8 mouse cellular contexts compared by ENCODE assay signal in genomic region chr3:89320581-89321182, GRCm38 (mm10). TPM values are rescaled to one million over a fixed set of nuclear protein-coding genes. Genes with fewer than 3 reads are reported as not detected.
A peak's percentile ranks its signal among the peaks of the same experiment; 100 is the strongest.
DNase-seq lines count a peak whose midpoint lies in the region; ATAC-seq and TF ChIP-seq lines count a peak whose summit lies in the region.

No protein-coding gene starts in this region.

- no peaks in the 10 kb centered on the region for H3K4me1 ChIP-seq in ES-Bruce4 (ENCODE audit: control insufficient read depth, insufficient read depth, low read length)
- peaks cover 62% of the 10 kb centered on the region for H3K4me1 ChIP-seq in embryonic facial prominence, embryonic 13.5 days
- H3K4me1 ChIP-seq in intestine, embryonic 16.5 days (ENCODE audit: control insufficient read depth, insufficient read depth, low read length), result peaks cover 48% of the 10 kb centered on the region
- peaks cover 36% of the 10 kb centered on the region for H3K4me1 ChIP-seq in liver, postnatal 0 days (ENCODE audit: insufficient read depth)
- peaks cover 48% of the 10 kb centered on the region for H3K4me1 ChIP-seq in stomach, embryonic 14.5 days (ENCODE audit: control insufficient read depth, insufficient read depth, low read length)

- under 1% methylated on average over 41 of the region's 41 CpGs for WGBS in embryonic facial prominence, embryonic 13.5 days
- whole genome bisulfite sequencing in intestine, embryonic 16.5 days, result under 1% methylated on average over 40 of the region's 41 CpGs
- 1% methylated on average over 33 of the region's 41 CpGs for WGBS in liver, postnatal 0 days (ENCODE audit: insufficient replicate concordance)
- under 1% methylated on average over 36 of the region's 41 CpGs for WGBS in stomach, embryonic 14.5 days

- H3K4me2 ChIP-seq in embryonic facial prominence, embryonic 13.5 days, result peak overlapping the region; percentile 92
- H3K4me2 ChIP-seq in intestine, embryonic 16.5 days (ENCODE audit: low read depth, low read length), result peak overlapping the region; percentile 98
- peak overlapping the region; percentile 44 for H3K4me2 ChIP-seq in liver, postnatal 0 days (ENCODE audit: low read depth, low read length)
- H3K4me2 ChIP-seq in stomach, embryonic 14.5 days (replicated peaks; ENCODE audit: low read depth, low read length), result peak overlapping the region; percentile 89

- DNase-seq in frontal cortex, postnatal 14 days (ENCODE audit: low spot score in 2 of 2), result peak; percentile 55 to 67
- DNase-seq in frontal cortex, postnatal 25 days (ENCODE audit: low spot score in 2 of 2), result no peak
- no peak for DNase-seq in liver, postnatal 0 days
- no peak for DNase-seq in spleen, postnatal 14 days (ENCODE audit: low spot score in 2 of 2)

- H3K9me3 ChIP-seq in ES-Bruce4 (replicated peaks; ENCODE audit: control insufficient read depth, insufficient read depth, low read length, poor library complexity, severe bottlenecking), result no peaks in the 10 kb centered on the region
- no peaks in the 10 kb centered on the region for H3K9me3 ChIP-seq in embryonic facial prominence, embryonic 13.5 days
- H3K9me3 ChIP-seq in intestine, embryonic 16.5 days (ENCODE audit: control insufficient read depth, low read length), result no peaks in the 10 kb centered on the region
- no peaks in the 10 kb centered on the region for H3K9me3 ChIP-seq in liver, postnatal 0 days (ENCODE audit: low read length)
- H3K9me3 ChIP-seq in stomach, embryonic 14.5 days (ENCODE audit: control insufficient read depth, low read depth, low read length), result no peaks in the 10 kb centered on the region

- peak overlapping the region; percentile 30 for H3K9ac ChIP-seq in ES-Bruce4 (ENCODE audit: low read depth, poor library complexity, severe bottlenecking)
- peak overlapping the region; percentile 77 for H3K9ac ChIP-seq in embryonic facial prominence, embryonic 13.5 days
- H3K9ac ChIP-seq in intestine, embryonic 16.5 days (ENCODE audit: low read depth, low read length), result peak overlapping the region; percentile 70
- H3K9ac ChIP-seq in liver, postnatal 0 days (replicated peaks), result no peak overlapping the region
- H3K9ac ChIP-seq in stomach, embryonic 14.5 days (replicated peaks; ENCODE audit: low read depth, low read length), result peak overlapping the region; percentile 37; the same call in 1 of the 2 replicates

- peak overlapping the region; percentile 62 for H3K4me3 ChIP-seq in ES-Bruce4 (ENCODE audit: low read depth, low read length)
- H3K4me3 ChIP-seq in embryonic facial prominence, embryonic 13.5 days, result peak overlapping the region; percentile 72
- peak overlapping the region; percentile 64 for H3K4me3 ChIP-seq in intestine, embryonic 16.5 days (ENCODE audit: low read length)
- peak overlapping the region; percentile 11; the same call in 1 of the 2 replicates for H3K4me3 ChIP-seq in liver, postnatal 0 days (ENCODE audit: low read depth, low read length)
- H3K4me3 ChIP-seq in stomach, embryonic 14.5 days (ENCODE audit: low read depth, low read length), result peak overlapping the region; percentile 52

- no peaks in the 10 kb centered on the region for H3K36me3 ChIP-seq in ES-Bruce4 (ENCODE audit: control insufficient read depth, insufficient read depth, low read length, poor library complexity, severe bottlenecking)
- no peaks in the 10 kb centered on the region for H3K36me3 ChIP-seq in embryonic facial prominence, embryonic 13.5 days
- no peaks in the 10 kb centered on the region for H3K36me3 ChIP-seq in intestine, embryonic 16.5 days (ENCODE audit: control insufficient read depth, insufficient read depth, low read length)
- no peaks in the 10 kb centered on the region for H3K36me3 ChIP-seq in liver, postnatal 0 days (replicated peaks; ENCODE audit: insufficient read depth, low read length)
- no peaks in the 10 kb centered on the region for H3K36me3 ChIP-seq in stomach, embryonic 14.5 days (ENCODE audit: control insufficient read depth, insufficient read depth, low read length)

- ATAC-seq in embryonic facial prominence, embryonic 13.5 days (ENCODE audit: insufficient number of reproducible peaks, insufficient read depth, low FRiP score, low TSS enrichment, low read depth), result peak; percentile 4; the same call in 1 of the 2 replicates
- ATAC-seq in intestine, embryonic 16.5 days, result peak; percentile 18; the same call in 1 of the 2 replicates
- no peak for ATAC-seq in liver, postnatal 0 days
- no peak for ATAC-seq in stomach, embryonic 14.5 days (ENCODE audit: insufficient number of reproducible peaks, insufficient read depth, low FRiP score, low read depth)

- peaks cover 17% of the 10 kb centered on the region for H3K27me3 ChIP-seq in ES-Bruce4 (ENCODE audit: control insufficient read depth, insufficient read depth, low read length, poor library complexity, severe bottlenecking)
- peaks cover 56% of the 10 kb centered on the region for H3K27me3 ChIP-seq in embryonic facial prominence, embryonic 13.5 days
- H3K27me3 ChIP-seq in intestine, embryonic 16.5 days (replicated peaks; ENCODE audit: control insufficient read depth, insufficient read depth, low read length), result peaks cover 30% of the 10 kb centered on the region; the same call in 1 of the 2 replicates
- H3K27me3 ChIP-seq in liver, postnatal 0 days (ENCODE audit: insufficient read depth, low read length), result peaks cover 84% of the 10 kb centered on the region
- H3K27me3 ChIP-seq in stomach, embryonic 14.5 days (ENCODE audit: control insufficient read depth, insufficient read depth, low read length), result peaks cover 15% of the 10 kb centered on the region; the same call in 1 of the 2 replicates

- TF ChIP-seq POLR2A in ES-Bruce4 (IDR thresholded peaks at IDR 0.05; ENCODE audit: insufficient read depth, low read length), result no peak

- TF ChIP-seq EP300 in ES-Bruce4 (IDR thresholded peaks at IDR 0.05; ENCODE audit: insufficient read depth, low read depth, low read length), result no peak
- TF ChIP-seq EP300 in liver, postnatal 0 days (IDR thresholded peaks at IDR 0.05; ENCODE audit: low read depth), result no peak

- no peak overlapping the region for H3K27ac ChIP-seq in ES-Bruce4 (ENCODE audit: insufficient read depth, low read length)
- no peak overlapping the region for H3K27ac ChIP-seq in embryonic facial prominence, embryonic 13.5 days
- no peak overlapping the region for H3K27ac ChIP-seq in intestine, embryonic 16.5 days (ENCODE audit: low read length)
- H3K27ac ChIP-seq in liver, postnatal 0 days (ENCODE audit: low read depth), result no peak overlapping the region
- 0 out of 2 replicates have a peak overlapping the region, but pooled peaks have one; percentile 27 for H3K27ac ChIP-seq in stomach, embryonic 14.5 days (ENCODE audit: low read length)

- no peak for TF ChIP-seq CTCF in ES-Bruce4 (IDR thresholded peaks at IDR 0.05; ENCODE audit: low read depth, low read length)
- no peak for TF ChIP-seq CTCF in liver, postnatal 0 days (IDR thresholded peaks at IDR 0.05; ENCODE audit: low read depth)

RNA-seq across cellular contexts. Expression of gene Efna3, which starts 2.1 kb away (rescaled TPM):
- polyA plus RNA-seq in ES-Bruce4 (2011; ENCODE audit: insufficient read depth, insufficient read length, low read depth, missing spikeins), result 17.2 and 18.9 TPM in 2 replicates
- polyA plus RNA-seq in embryonic facial prominence, embryonic 13.5 days (2015; fragmentation: Nextera tagmentation; extraction: Ambion mirVana), result 22.6 and 26.6 TPM in 2 replicates
- 5.9 and 7.5 TPM in 2 replicates for polyA plus RNA-seq in intestine, embryonic 16.5 days (2015; fragmentation: Nextera tagmentation; extraction: Ambion mirVana)
- not detected in 2 replicates for polyA plus RNA-seq in liver, postnatal 0 days (2015; fragmentation: Nextera tagmentation; extraction: Ambion mirVana)
- 10.9 and 11.6 TPM in 2 replicates for polyA plus RNA-seq in stomach, embryonic 14.5 days (2014; fragmentation: Nextera tagmentation; extraction: Ambion mirVana)

RNA-seq across cellular contexts. Expression of gene Efna4, which starts 17.1 kb away (rescaled TPM):
- polyA plus RNA-seq in ES-Bruce4 (2011; ENCODE audit: insufficient read depth, insufficient read length, low read depth, missing spikeins), result 14.6 and 16.7 TPM in 2 replicates
- 46.5 and 50.1 TPM in 2 replicates for polyA plus RNA-seq in embryonic facial prominence, embryonic 13.5 days (2015; fragmentation: Nextera tagmentation; extraction: Ambion mirVana)
- polyA plus RNA-seq in intestine, embryonic 16.5 days (2015; fragmentation: Nextera tagmentation; extraction: Ambion mirVana), result 12.1 and 14.1 TPM in 2 replicates
- 0.36 and 0.56 TPM in 2 replicates for polyA plus RNA-seq in liver, postnatal 0 days (2015; fragmentation: Nextera tagmentation; extraction: Ambion mirVana)
- 24.0 and 25.3 TPM in 2 replicates for polyA plus RNA-seq in stomach, embryonic 14.5 days (2014; fragmentation: Nextera tagmentation; extraction: Ambion mirVana)

RNA-seq across cellular contexts. Expression of gene Adam15, which starts 29.1 kb away (rescaled TPM):
- 25.2 TPM in 2 replicates for polyA plus RNA-seq in ES-Bruce4 (2011; ENCODE audit: insufficient read depth, insufficient read length, low read depth, missing spikeins)
- polyA plus RNA-seq in embryonic facial prominence, embryonic 13.5 days (2015; fragmentation: Nextera tagmentation; extraction: Ambion mirVana), result 50.8 and 52.6 TPM in 2 replicates
- 49.3 and 51.6 TPM in 2 replicates for polyA plus RNA-seq in intestine, embryonic 16.5 days (2015; fragmentation: Nextera tagmentation; extraction: Ambion mirVana)
- 9.1 and 9.2 TPM in 2 replicates for polyA plus RNA-seq in liver, postnatal 0 days (2015; fragmentation: Nextera tagmentation; extraction: Ambion mirVana)
- 27.9 and 28.5 TPM in 2 replicates for polyA plus RNA-seq in stomach, embryonic 14.5 days (2014; fragmentation: Nextera tagmentation; extraction: Ambion mirVana)

RNA-seq across cellular contexts. Expression of gene Efna1, which starts 39.7 kb away (rescaled TPM):
- polyA plus RNA-seq in ES-Bruce4 (2011; ENCODE audit: insufficient read depth, insufficient read length, low read depth, missing spikeins), result 8.3 and 11.0 TPM in 2 replicates
- polyA plus RNA-seq in embryonic facial prominence, embryonic 13.5 days (2015; fragmentation: Nextera tagmentation; extraction: Ambion mirVana), result 40.7 and 43.1 TPM in 2 replicates
- 62.9 and 69.6 TPM in 2 replicates for polyA plus RNA-seq in intestine, embryonic 16.5 days (2015; fragmentation: Nextera tagmentation; extraction: Ambion mirVana)
- polyA plus RNA-seq in liver, postnatal 0 days (2015; fragmentation: Nextera tagmentation; extraction: Ambion mirVana), result 22.1 and 27.8 TPM in 2 replicates
- polyA plus RNA-seq in stomach, embryonic 14.5 days (2014; fragmentation: Nextera tagmentation; extraction: Ambion mirVana), result 39.3 and 45.0 TPM in 2 replicates

RNA-seq across cellular contexts. Expression of gene Dcst2, which starts 41.1 kb away (rescaled TPM):
- polyA plus RNA-seq in ES-Bruce4 (2011; ENCODE audit: insufficient read depth, insufficient read length, low read depth, missing spikeins), result 0.25 and 0.29 TPM in 2 replicates
- polyA plus RNA-seq in embryonic facial prominence, embryonic 13.5 days (2015; fragmentation: Nextera tagmentation; extraction: Ambion mirVana), result 0.18 and 0.38 TPM in 2 replicates
- 2.8 and 5.0 TPM in 2 replicates for polyA plus RNA-seq in intestine, embryonic 16.5 days (2015; fragmentation: Nextera tagmentation; extraction: Ambion mirVana)
- 0.05 TPM in 1 of 2 replicates, not detected in the other for polyA plus RNA-seq in liver, postnatal 0 days (2015; fragmentation: Nextera tagmentation; extraction: Ambion mirVana)
- 0.18 and 0.42 TPM in 2 replicates for polyA plus RNA-seq in stomach, embryonic 14.5 days (2014; fragmentation: Nextera tagmentation; extraction: Ambion mirVana)

Comparison
In these comparisons a context has a peak if more than half of its experiments do, and no peak if none do; other contexts are left out.
1. DNase-seq: peak in frontal cortex, postnatal 14 days (2 of 2); none in frontal cortex, postnatal 25 days (0 of 2), liver, postnatal 0 days (single experiment) and spleen, postnatal 14 days (0 of 2).
2. H3K4me3 ChIP-seq: peak in every context shown above with its lines; median percentile 72 in embryonic facial prominence, embryonic 13.5 days; 64 in intestine, embryonic 16.5 days; 62 in ES-Bruce4; 52 in stomach, embryonic 14.5 days; 11 in liver, postnatal 0 days.
3. ATAC-seq: peak in embryonic facial prominence, embryonic 13.5 days (single experiment) and intestine, embryonic 16.5 days (single experiment); none in liver, postnatal 0 days (single experiment) and stomach, embryonic 14.5 days (single experiment).
4. H3K4me2 ChIP-seq: peak in every context shown above with its lines; median percentile 98 in intestine, embryonic 16.5 days; 92 in embryonic facial prominence, embryonic 13.5 days; 89 in stomach, embryonic 14.5 days; 44 in liver, postnatal 0 days.